Mouse (Mus musculus) WW6 (cell line): ENCODE data around the gene Dctpp1.

Experiments used
- DNase-seq: peaks from one replicate; pipeline ENCODE4 v3.0.0-alpha.2; 2013; ENCODE audit warnings: low read depth, low spot score

The Dctpp1 gene

DNA sequence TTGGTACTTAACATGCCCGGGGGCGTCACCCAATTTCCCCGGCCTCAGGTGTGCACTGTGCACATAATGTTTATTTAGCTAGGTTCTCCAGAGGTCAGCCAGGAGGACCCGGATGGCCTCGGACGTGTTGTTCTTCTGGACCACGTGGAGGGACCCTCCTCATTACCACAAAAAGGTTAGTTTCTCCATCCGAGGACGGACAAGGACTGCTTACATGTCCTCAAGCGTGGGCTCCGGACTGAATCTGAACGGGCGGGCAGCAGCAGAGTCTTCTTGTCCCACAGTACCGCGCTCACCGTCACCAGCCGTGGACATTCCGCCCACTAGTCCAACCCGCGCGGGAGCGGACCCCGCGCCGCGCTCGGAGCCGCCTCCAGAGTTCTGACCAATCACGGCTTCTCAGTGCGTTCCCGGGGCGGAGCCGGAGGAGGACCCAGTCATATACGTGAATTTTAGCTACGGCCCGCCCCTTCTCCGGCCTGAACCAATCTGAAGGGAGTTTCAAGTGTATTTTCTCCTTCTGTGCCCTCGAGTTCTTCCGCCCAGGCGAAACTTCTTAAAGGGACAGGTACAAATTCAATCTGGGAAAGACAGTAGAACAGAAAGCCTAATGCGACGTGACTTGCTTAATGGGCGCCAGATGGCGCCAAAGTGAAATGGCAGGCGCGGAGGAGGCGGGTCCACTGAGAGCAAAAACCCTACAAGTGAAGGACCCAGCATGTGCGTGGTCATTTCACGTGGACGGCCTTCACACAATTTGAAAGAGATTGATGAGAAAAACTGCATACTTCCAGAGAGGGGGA is at the start of gene Dctpp1:
Gene Dctpp1 (minus strand): TSS at position 401 of the 803 bp plus-strand sequence.
- peak; percentile 95 for DNase-seq

DNA sequence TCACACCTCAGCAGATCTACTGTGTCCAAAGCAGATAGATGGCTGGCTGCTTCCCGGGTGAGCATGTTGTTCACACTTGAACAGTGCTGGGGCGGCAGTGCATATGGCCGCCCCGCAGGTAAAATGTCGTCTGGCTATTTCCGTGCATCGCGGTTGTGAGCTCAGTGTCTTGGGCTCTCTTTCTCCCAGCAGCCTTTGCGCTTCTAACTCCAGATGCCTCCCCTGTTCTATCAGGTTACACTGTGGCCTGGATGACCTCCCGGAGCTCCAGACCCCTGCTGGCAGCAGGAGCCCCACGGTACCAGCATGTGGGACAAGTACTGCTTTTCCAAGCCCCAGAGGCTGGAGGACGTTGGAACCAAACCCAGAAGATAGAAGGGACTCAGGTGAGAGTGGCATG is 49.4 kb upstream of the Dctpp1 start:
- no peak for DNase-seq

DNA sequence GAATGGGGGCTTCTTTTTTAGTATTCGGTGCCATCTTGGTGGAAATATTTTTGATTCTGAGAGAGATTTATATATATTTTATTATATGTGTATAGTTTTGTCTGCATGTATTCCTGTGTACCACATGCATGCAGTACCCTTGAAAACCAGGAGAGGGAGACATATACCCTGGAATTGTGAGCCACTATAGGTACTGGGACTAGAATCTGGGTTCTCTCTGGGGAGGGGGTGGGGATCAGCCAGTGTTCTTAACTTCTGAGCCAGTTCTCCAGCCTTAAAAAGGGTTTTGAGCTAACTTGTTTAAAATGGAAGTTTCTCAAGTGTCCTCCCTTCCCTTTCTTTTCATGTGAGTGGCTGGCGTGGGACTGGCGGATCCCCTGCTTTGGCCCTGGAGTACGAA is 48.4 kb upstream of the Dctpp1 start:
- DNase-seq: peak; percentile 49

DNA sequence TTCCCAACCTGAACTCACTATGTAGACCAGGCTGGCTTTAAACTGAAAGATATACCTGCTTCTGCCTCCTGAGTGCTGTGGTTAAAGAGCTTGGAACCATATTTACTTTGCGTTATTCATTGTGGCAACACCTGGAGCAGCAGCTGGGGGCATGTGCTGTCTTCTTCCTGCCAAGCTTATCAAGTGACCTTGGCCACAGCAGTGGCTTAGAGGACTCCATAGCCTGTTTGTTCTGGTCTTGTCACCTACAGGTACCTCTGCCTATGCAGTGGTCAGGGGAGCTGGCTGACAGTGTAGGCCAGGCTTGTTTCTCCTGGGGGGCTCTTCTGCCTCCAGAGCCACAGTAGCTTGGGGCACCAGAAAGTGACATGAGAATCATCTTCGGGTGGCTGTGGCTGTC is 47.9 kb upstream of the Dctpp1 start:
- no peak for DNase-seq

DNA sequence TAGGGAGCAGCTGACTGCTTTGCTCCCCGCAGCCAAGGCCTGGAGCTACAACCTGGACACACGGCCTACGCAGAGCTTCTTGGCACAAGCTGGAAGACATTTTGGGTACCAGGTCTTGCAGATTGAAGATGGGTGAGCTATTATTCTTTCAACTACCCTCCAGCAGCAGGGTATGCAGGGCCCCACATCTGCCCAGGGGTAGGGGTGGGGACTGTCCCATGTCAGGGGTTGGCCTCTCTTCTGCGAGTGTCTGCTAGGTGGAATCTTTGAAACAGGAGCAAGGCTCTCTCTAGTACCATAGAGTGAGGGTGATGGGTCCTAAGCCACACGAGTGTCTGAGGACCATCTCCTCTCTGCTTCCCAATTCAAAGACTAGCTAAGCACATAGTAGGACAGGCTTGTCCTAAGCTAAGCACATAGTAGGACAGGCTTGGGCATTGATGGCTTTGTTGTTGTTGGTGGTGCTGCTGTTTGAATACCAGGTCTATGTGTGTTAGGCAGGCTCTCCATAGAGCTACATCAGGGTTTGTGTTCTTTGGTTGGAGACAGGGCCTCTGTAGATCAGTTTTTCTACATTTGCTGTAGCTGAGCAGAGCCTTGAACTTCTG is 37.2 kb upstream of the Dctpp1 start:
- no peak for DNase-seq

DNA sequence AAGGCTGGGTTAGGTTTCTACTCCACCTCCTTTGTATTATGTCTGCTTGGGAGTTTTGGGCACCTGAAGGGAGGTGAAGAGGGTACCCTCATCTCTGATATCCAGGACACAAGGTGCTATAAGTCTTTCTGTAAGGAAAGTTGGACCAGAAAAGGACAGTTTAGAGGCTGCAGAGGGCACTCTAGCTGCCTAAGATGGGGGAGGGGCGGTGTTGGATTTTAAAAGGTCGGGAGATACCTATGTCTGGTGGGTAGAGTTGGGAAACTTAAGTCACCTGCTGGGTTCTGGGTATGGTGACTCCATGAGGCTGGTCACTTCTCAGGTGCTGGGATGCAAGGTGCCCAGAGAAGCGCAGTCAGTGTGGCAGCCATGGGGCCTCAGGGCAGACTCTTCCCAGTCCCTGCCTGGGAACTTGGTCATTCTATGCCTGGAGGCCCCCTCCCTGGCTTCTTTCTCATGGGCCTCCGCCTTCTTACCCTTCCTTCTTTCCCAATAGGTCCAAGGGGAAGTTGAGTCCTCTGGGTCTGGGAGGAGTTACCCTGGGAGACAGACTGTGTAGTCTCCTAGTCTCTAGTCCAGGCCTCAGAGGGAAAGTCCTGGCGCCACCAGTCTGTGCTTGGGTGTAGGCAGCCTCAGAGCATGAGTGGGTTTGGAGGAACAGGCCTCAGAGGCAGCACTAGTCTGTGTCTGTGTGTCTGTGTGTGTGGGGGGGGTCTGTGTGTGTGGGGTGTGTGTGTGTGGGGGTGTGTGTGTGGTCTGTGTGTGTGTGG is 36.5 kb upstream of the Dctpp1 start:
- DNase-seq: no peak

DNA sequence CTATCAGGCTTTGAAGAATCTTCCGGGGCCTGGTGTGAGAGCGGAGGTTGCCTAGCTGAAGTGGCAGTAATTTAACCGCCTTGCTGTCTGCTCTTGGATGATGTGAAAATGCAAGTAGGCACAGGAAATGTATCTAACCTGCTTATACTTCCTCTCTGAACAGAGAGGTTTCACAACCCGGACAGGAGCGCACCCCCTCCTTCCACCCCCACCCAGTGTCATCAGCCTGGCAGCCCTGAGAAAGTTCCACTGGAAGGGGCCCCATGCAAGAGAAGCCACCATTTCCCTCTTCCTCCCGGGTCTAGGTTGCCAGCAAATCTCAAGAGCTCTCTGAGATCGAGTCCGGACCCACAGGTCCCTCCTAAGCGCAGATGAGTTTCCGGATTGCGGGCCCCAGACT is 35.6 kb upstream of the Dctpp1 start, which contains the start of gene Itgal:
Gene Itgal (plus strand): TSS at position 163 of the 400 bp plus-strand sequence.
- no peak for DNase-seq

DNA sequence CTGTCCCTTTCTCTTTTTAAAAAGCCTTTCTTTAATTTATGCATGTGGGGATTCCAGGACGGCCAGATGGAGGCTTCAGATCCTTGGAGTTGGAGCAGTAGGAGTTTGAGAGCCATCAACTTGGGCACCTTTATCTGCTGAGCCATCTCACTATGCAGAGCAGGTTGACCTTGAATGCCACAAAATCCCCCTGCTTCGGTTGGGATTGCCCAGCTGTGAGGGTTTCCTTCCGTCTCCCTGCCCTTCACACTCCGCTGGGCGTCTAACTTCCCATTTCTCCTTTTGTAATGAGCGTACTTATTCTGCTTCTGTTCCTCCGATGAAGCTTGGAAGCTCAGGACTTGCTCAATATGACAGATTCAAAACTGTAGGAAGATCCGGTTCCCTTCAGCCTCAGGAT is 29.6 kb upstream of the Dctpp1 start:
- no peak for DNase-seq

DNA sequence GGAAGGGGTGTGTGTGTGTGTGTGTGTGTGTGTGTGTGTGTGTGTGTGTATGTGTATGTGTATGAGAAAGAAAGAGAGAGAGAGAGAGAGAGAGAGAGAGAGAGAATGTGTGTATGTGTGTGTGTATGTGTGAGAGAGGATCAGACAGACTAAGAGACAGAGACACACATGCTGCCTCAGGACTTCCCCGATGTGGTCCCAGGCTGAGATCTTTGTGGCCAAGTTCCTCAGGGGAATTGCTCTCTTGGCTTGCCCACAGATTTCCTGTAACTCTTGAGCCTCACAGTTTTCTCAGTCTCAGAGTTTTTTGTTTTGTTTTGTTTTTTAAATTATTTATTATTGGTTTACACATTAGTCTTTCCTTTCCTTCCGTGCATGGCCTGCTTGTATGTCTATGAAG is 28.8 kb upstream of the Dctpp1 start:
- DNase-seq: no peak

DNA sequence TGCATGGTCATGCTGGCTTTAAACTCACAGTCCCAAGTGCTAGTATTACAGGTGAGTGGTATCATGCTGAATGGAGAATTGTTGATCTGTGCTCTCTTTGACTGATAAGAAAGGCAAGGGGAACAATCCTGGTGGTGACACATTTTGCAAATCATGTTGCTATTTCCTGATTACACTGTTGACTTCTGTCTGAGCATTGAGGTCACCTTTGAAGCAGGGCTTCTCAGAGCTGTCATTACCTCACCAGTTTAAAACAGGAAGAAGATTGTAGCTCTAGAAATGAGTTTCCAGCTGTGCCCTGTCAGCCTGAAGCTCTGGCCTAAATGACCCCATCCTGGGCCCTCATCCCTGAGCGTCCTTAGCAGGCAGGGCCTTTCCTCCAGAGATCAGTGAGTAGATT is 27.4 kb upstream of the Dctpp1 start:
- DNase-seq: no peak

DNA sequence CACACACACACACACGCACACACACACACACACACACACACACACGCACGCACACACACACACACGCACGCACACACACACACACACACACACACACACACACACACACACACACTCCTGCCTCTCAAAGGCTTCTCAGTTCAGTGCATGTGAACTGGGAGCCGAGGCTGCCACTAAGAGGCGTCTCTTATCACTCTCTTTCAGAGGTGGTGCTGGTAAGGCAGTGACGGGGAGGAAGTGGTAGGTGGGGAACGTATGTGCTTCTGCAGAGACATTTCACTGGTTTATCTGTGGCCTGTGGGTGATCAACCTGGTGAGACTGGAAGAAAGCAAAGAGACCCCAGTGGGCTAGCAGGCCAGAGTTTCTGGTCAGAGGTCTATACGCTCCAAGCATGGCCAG is 24.6 kb upstream of the Dctpp1 start:
- DNase-seq: no peak

DNA sequence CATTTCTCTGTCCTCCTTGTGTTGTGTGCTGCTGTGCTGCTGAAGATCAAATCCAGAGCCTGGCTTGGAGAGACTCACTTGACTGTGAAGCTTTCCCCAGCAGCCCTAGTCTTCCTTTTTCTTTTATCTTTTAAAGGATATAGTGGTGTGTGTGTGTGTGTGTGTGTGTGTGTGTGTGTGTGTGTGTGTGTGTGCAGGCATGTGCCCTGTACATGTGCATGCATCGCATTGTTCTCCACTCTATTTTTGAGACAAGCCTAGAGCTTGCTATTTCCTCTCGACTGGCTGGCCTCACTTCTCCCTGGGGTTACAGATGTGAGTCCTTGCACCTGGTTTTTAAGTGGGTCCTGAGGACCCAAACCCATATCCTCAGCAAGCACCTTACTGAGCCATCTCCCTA is 21.7 kb upstream of the Dctpp1 start:
- no peak for DNase-seq

DNA sequence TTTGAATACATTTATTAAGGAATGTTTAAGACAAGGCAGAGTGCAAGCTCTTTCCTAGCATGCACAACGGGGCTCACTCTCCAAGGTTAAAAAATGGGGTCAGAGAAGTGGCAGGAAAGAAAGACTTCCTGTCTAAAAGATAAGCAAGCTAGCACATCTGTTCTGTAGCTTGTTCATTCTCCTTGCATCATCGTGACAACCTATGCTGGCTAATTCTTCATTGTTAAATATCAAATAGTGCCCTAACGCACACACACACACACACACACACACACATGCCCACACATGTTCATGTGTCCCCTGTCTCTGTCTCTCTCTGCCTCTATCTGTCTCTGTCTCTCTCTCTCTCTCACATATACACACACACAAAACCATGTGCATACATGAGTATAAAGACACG is 20.6 kb upstream of the Dctpp1 start:
- DNase-seq: no peak

DNA sequence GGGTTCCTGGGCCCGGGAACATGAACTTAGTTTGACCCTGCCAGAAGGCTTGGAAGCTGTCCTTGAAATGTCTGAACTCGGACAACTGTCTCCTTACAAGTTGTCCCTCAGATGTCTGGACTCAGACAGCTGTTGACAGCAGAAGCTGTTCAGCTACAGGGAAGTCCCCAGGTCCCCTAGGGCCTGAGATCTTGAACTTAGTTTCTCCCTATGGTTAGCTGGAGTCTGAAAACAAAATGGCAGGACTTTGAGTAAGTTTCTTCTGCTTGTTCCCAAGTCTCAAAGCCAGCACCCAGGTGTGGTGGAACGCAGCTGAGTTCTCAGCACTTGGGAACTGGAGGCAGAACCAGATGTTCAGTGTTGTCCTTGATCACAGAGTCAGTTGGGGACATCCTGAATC is 19.6 kb upstream of the Dctpp1 start:
- DNase-seq: no peak

DNA sequence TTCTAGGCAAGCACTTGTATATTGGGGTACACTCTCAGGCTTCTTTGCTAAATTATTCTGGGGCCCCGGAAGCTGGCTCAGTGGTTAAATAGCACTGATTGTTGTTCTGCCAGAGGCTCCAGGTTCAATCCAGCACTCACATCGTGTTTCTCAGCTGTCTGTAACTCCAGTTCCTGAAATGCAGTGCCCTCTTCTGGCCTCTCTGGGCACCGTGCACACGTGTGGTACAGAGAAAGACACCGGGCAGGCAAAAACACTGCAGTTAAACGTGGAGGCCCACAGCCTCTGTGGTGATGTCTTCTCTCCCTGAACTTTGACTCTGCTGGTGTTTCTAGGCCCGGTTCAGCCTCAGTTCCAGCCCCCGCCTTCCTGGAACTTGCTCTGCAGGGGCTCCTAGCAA is 17.8 kb upstream of the Dctpp1 start:
- no peak for DNase-seq

DNA sequence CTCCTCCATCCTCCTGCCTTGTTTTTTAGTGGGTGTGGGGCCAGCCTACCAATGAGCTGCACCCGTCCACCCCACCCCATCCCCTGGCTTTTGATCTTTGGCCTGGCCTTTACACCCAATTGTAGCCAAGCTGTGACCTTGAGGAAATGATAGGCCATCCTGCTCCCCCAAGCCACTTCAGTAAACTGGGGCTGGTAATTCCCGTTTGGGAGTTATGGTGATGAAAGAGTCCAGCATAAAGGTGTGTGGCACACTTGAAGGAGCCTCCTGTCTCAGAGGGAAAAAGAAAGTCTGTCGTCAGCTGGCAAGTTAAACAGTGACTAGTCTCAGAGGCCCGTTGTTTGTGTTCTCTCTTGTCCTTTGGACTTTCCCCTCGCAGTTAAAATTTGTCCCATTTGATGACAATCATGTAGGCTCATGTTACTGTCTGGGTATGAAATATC is 16.0 kb upstream of the Dctpp1 start:
- DNase-seq: no peak

DNA sequence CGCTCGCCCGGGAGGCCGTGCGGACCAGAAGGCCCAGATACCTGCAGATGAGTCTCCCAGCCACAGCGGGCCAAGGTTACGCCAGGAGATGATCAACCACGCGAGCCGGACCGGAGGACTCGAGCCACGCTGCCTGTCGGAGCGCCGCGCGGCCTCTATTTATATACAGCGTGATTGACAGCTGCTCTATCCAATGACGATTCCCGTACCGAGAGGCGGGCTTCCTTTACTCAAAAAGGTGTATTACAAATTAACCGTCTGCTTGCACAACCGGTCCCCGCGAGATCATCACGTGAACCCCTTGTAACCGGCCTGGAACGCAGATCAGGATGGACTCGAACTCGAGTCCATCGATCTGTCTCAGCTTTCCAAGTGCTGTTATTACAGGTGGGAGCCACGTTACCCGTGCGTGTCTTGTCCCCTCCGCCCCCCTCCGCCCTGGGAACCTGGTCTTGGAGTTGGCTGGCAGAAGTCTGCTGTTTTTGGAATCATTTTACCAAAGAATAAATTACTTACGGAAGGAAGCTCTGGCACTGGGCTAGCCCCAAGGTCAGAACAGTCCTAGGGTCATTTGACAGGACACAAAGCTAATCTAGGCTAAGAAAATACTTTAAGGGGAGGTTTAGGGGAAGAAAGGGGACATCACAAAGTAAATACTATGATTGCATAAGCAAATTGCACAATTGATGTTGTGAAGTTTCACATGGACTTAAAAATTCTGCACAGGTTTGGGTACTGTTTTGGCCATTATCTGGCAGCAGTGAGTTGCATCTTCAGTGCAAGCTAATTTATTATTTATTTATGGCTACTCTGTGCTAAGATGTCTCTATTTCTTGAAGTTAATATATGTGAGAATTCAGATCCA is 13.6 kb upstream of the Dctpp1 start, which contains the start of gene Sephs2:
Gene Sephs2 (minus strand): TSS at position 131 of the 865 bp plus-strand sequence.
- peak; percentile 81 for DNase-seq

DNA sequence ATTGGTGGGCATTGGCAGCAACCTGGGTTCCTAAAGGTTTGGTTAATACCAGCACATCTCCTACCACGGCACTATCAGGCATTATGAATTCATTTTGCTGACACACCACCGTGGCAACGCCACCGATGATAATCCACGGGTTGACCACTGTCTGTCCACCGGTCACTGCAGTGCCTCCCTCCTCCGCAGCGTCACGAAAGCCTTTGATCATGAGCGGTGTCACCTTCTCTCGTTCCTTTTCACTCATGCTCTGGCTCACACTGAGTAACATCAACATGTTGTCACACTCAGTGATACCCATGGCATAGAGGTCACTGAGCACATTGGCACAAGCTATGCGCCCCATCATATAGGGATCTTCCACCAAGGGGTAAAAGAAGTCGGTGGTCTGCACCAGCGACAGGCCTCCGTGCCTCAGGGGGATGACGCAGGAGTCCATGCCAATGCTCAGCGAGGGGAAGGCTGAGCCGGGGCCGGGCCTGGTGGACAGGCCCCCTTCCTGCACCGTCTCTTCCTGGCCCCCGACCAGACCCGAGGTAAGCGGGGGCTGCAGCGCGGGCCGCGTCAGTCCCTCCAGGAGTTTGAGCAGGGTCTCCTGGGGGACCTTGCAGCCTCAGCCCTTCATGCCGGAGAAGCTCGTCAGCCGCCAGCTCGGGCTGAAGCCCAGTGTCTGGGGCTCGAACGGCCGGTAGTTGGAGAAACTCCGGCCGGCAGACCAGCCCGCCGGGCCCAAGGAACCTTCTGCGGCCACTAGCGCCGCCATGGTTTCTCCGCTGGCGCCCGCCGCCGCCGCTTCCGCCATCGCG is 12.8 kb upstream of the Dctpp1 start:
- DNase-seq: no peak

DNA sequence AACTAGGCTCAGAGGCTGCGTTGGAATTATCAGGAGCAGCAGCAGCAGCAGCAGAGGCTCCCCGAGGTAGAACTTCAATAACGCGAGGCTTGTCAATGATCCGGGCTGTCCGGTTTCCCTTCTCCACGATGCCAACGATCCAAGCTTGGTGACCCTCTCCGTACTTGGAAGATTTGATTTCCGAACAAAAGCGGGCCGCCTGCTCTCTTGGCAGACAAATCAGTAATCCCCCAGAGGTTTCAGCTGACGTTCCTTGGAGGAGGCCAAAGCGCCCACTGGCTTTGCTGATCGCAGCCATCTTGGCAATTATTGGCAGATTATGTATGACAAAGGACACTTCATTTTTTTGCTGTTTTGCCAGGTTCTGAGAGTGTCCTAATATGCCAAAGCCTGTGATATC is 12.1 kb upstream of the Dctpp1 start:
- no peak for DNase-seq

DNA sequence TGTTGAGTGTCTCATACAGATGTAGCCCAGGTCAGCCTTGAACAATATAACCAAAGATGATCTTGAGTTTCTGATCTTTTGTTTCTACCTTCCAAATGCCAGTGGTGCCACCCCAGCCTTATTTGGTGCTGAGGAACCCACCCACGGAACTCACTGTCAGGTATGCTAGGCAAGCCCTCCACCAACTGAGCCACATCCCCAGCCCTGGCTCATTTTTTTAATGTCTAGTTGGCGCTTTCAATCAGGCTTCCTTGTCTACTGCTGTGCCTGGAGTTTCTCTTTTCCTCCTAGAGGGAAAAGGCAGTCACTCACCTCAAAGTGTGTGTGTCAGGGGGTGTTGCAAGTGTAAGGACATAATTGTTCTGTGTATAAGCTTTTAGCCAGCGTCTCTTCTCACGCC is 10.6 kb upstream of the Dctpp1 start:
- no peak for DNase-seq

DNA sequence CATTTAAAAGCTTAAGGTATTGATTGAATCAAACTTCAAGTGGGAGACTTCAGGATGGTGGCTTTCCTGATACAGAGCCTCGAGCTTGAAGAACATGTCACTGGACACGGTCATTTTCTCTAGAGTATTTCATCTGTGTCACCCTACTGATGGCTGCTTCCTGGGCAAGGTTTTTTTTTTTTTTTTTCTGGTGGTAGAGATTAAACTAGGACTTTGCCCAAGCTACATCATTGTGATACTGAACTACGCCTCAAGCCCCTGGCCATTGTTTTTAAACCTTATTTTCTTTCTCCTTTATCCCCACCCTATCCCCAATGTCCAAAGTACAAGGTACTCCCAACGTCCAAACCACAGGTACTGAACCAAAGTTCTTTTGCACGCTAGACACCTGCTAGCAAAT is 10.2 kb upstream of the Dctpp1 start:
- DNase-seq: no peak
